Mouse (Mus musculus) monocyte, adult 5-6 weeks (primary cell): Measurements from ENCODE around the gene Lpcat1. TPM values are rescaled to one million over a fixed set of nuclear protein-coding genes. Genes with fewer than 3 reads are reported as not detected.

ENCODE experiments used
- ATAC-seq: fragments of 153-309, 156-312 bp; replicated peaks from 2 replicates; pipeline ENCODE4 v1.8.0; 2017; ENCODE audit warnings: mild to moderate bottlenecking; ENCODE audit not compliant: low TSS enrichment, insufficient number of reproducible peaks, severe bottlenecking, poor library complexity, low FRiP score
- total RNA-seq: library from RNA; stranded (forward); fragments of 200-1000, 200-491, 200-594 nt; gene quantifications from 3 replicates; pipeline ENCODE4 v1.2.3, GENCODE M21; 2017

Gene Lpcat1
- total RNA-seq, 1 experiment from 2014 or later: 13.3 TPM

- no peak; the same call in 1 of the 2 replicates for ATAC-seq
Measured at GRCm38 (mm10) chr13:73505686-73506467, 38.9 kb downstream of the Lpcat1 start.

- no peak for ATAC-seq
Measured at GRCm38 (mm10) chr13:73508817-73509550, 42.0 kb downstream of the Lpcat1 start.

- ATAC-seq: no peak
Measured at GRCm38 (mm10) chr13:73509869-73510268, 42.9 kb downstream of the Lpcat1 start.

GRCm38 (mm10) chr13:73512776-73513673 lies 46.0 kb downstream of the Lpcat1 start:
- ATAC-seq: peak; percentile 79

- no peak for ATAC-seq
Measured at GRCm38 (mm10) chr13:73516886-73517285, 49.9 kb downstream of the Lpcat1 start.

GRCm38 (mm10) chr13:73533716-73534115 lies 66.7 kb downstream of the Lpcat1 start:
- ATAC-seq: no peak

- no peak for ATAC-seq
Measured at GRCm38 (mm10) chr13:73535287-73535686, 68.3 kb downstream of the Lpcat1 start.

GRCm38 (mm10) chr13:73536403-73536821 lies 69.4 kb downstream of the Lpcat1 start, which contains the start of gene Slc6a3:
Slc6a3 (plus strand) TSS chr13:73536747.
- no peak for ATAC-seq

- ATAC-seq: no peak
Measured at GRCm38 (mm10) chr13:73536824-73537223, 69.8 kb downstream of the Lpcat1 start.

- no peak for ATAC-seq
Measured at GRCm38 (mm10) chr13:73564201-73564600, 97.2 kb downstream of the Lpcat1 start.

Other genes with a start within 250 kb of the Lpcat1 start
- not detected in 3 replicates for gene Irx4, start 206.7 kb upstream of the Lpcat1 start, total RNA-seq
- 13.4 to 21.6 TPM (median 21.1 TPM) in 3 replicates for gene Mrpl36, start 138.7 kb upstream of the Lpcat1 start, total RNA-seq
- gene Ndufs6, start 138.7 kb upstream of the Lpcat1 start, total RNA-seq: 56.8 to 89.3 TPM (median 66.2 TPM) in 3 replicates
- not detected in 3 replicates for gene Slc6a3, start 69.5 kb downstream of the Lpcat1 start, total RNA-seq
- gene Clptm1l, start 136.8 kb downstream of the Lpcat1 start, total RNA-seq: 89.5 to 116 TPM (median 100 TPM) in 3 replicates
- 0.10 to 4.3 TPM (median 0.49 TPM) in 3 replicates for gene Tert, start 159.7 kb downstream of the Lpcat1 start, total RNA-seq
- gene Slc6a18, start 210.8 kb downstream of the Lpcat1 start, total RNA-seq: not detected in 3 replicates
- gene Slc6a19, start 237.7 kb downstream of the Lpcat1 start, total RNA-seq: 0.19 to 0.21 TPM in 2 of 3 replicates, not detected in the other